Mouse (Mus musculus): ENCODE results near the gene Arhgef19. TPM values are rescaled to one million over a fixed set of nuclear protein-coding genes. Genes with fewer than 3 reads are reported as not detected.

The Arhgef19 gene
- total RNA-seq, 4 experiments from 2014 or later: 0.10 to 1.1 (median 0.22) TPM

- DNase-seq (ENCODE audit: low spot score in 2 of 2): no peak
Measured at GRCm38 (mm10) chr4:141283176-141283878, 44.0 kb downstream of the Arhgef19 start.

GRCm38 (mm10) chr4:141283879-141284411, 44.6 kb downstream of the Arhgef19 start:
- DNase-seq (ENCODE audit: low spot score in 2 of 2): no peak

GRCm38 (mm10) chr4:141284486-141284885, 45.2 kb downstream of the Arhgef19 start:
- DNase-seq (ENCODE audit: low spot score in 2 of 2): no peak

GRCm38 (mm10) chr4:141285128-141285527, 45.8 kb downstream of the Arhgef19 start:
- DNase-seq (ENCODE audit: low spot score in 2 of 2): no peak

GRCm38 (mm10) chr4:141286860-141287517, 47.7 kb downstream of the Arhgef19 start:
- no peak for DNase-seq (ENCODE audit: low spot score in 2 of 2)

- no peak for DNase-seq (ENCODE audit: low spot score in 2 of 2)
Measured at GRCm38 (mm10) chr4:141287518-141288004, 48.3 kb downstream of the Arhgef19 start.

GRCm38 (mm10) chr4:141288152-141288551, 48.9 kb downstream of the Arhgef19 start:
- DNase-seq (ENCODE audit: low spot score in 2 of 2): no peak

- DNase-seq (ENCODE audit: low spot score in 2 of 2): no peak
Measured at GRCm38 (mm10) chr4:141291571-141292375, 52.5 kb downstream of the Arhgef19 start.

- no peak for DNase-seq (ENCODE audit: low spot score in 2 of 2)
Measured at GRCm38 (mm10) chr4:141295774-141296186, 56.5 kb downstream of the Arhgef19 start.

- no peak for DNase-seq (ENCODE audit: low spot score in 2 of 2)
Measured at GRCm38 (mm10) chr4:141297934-141298333, 58.6 kb downstream of the Arhgef19 start.

GRCm38 (mm10) chr4:141299356-141299755, 60.1 kb downstream of the Arhgef19 start:
- DNase-seq (ENCODE audit: low spot score in 2 of 2): no peak

GRCm38 (mm10) chr4:141300196-141300595, 60.9 kb downstream of the Arhgef19 start:
- no peak for DNase-seq (ENCODE audit: low spot score in 2 of 2)

- peak; percentile 58 for DNase-seq (ENCODE audit: low spot score in 2 of 2)
Measured at GRCm38 (mm10) chr4:141301116-141301553, 61.8 kb downstream of the Arhgef19 start, which contains the start of gene Epha2. Epha2 (plus strand) TSS chr4:141301240.

- no peak for DNase-seq (ENCODE audit: low spot score in 2 of 2)
Measured at GRCm38 (mm10) chr4:141301591-141302427, 62.5 kb downstream of the Arhgef19 start.

- no peak for DNase-seq (ENCODE audit: low spot score in 2 of 2)
Measured at GRCm38 (mm10) chr4:141302428-141303401, 63.4 kb downstream of the Arhgef19 start.

- DNase-seq (ENCODE audit: low spot score in 2 of 2): no peak
Measured at GRCm38 (mm10) chr4:141303402-141304222, 64.3 kb downstream of the Arhgef19 start.

- DNase-seq (ENCODE audit: low spot score in 2 of 2): no peak
Measured at GRCm38 (mm10) chr4:141304223-141304611, 64.9 kb downstream of the Arhgef19 start.

GRCm38 (mm10) chr4:141306057-141306456, 66.8 kb downstream of the Arhgef19 start:
- DNase-seq (ENCODE audit: low spot score in 2 of 2): no peak
